Mouse (Mus musculus) myocyte (in vitro differentiated cells): ENCODE measurements at regions not wholly inside any gene's neighbourhood (a gene's known extent, or its start where the extent isn't known, plus 50 kb on each side); places are given as distances from the start of the nearest gene placed in this dataset.

Experiments used
- MAX ChIP-seq: IDR thresholded peaks from one replicate; pipeline ENCODE4 v1.6.1; 2011; ENCODE audit warnings: low read depth, mild to moderate bottlenecking, control low read depth
- MYOG ChIP-seq, 3 experiments: IDR thresholded peaks; one replicate each; pipeline ENCODE4 v1.6.1; 2011; ENCODE audit warnings: control low read depth in 2 of 3, low read depth in 2 of 3, mild to moderate bottlenecking in 2 of 3; ENCODE audit not compliant: insufficient read length in 2 of 3, control insufficient read depth in 1 of 3, insufficient read depth in 1 of 3
- POLR2A ChIP-seq: IDR thresholded peaks from one replicate; pipeline ENCODE4 v1.6.1; 2011; ENCODE audit warnings: low read depth, mild to moderate bottlenecking, control low read depth, moderate library complexity; ENCODE audit not compliant: insufficient read length
- TCF3 ChIP-seq: IDR thresholded peaks from one replicate; pipeline ENCODE4 v1.6.1; 2011; ENCODE audit warnings: low read depth, control low read depth; ENCODE audit not compliant: insufficient read length
- USF1 ChIP-seq: IDR thresholded peaks from one replicate; pipeline ENCODE4 v1.6.1; 2011; ENCODE audit warnings: low read depth, mild to moderate bottlenecking, control low read depth, moderate library complexity

GRCm38 (mm10) chr10:111079051-111079450 lies 69.1 kb upstream of the Zdhhc17 start:
- no peak for TF ChIP-seq TCF3
- TF ChIP-seq MAX: no peak
- no peak for TF ChIP-seq USF1
- no peak for TF ChIP-seq POLR2A
- no peak for TF ChIP-seq MYOG (IDR thresholded peaks at IDR 0.05; ENCODE audit: control insufficient read depth in 1 of 3, insufficient read depth in 1 of 3, insufficient read length in 2 of 3, low read depth in 2 of 3)
